Mouse (Mus musculus): ENCODE measurements at regions not wholly inside any gene's neighbourhood (a gene's known extent, or its start where the extent isn't known, plus 50 kb on each side); places are given as distances from the start of the nearest gene placed in this dataset.
"Not testable (repeated sequence)": the region's sequence is repeated elsewhere in the genome, so short reads cannot be mapped to it uniquely, and the experiment has no call there.

- H3K36me3 ChIP-seq (ENCODE audit: control insufficient read depth, insufficient read depth, low read length) = no peaks in the 10 kb centered on the region
- DNase-seq (ENCODE audit: low spot score) (no peak), ATAC-seq (ENCODE audit: insufficient number of reproducible peaks, low FRiP score, low TSS enrichment, low read depth) (no peak)
- H3K4me1 ChIP-seq (ENCODE audit: control insufficient read depth, insufficient read depth, low read length) = no peaks in the 10 kb centered on the region
- H3K9ac ChIP-seq (ENCODE audit: low read length) = no peak overlapping the region
- H3K4me2 ChIP-seq (ENCODE audit: low read depth, severe bottlenecking) = no peak overlapping the region
- WGBS = 97% methylated on average over 1 of the region's 1 CpGs
- no peaks in the 10 kb centered on the region for H3K9me3 ChIP-seq (ENCODE audit: control insufficient read depth, low read length)
- H3K4me3 ChIP-seq (ENCODE audit: low read depth, low read length) = no peak overlapping the region
- no peaks in the 10 kb centered on the region for H3K27me3 ChIP-seq (ENCODE audit: control insufficient read depth, insufficient read depth, low read length)
- no peak overlapping the region for H3K27ac ChIP-seq (replicated peaks; ENCODE audit: low read depth, low read length)
Measured at GRCm38 (mm10) chr13:7967886-7968285, 234.8 kb upstream of the Adarb2 start.

- H3K4me1 ChIP-seq (ENCODE audit: control insufficient read depth, insufficient read depth, low read length) = no peaks in the 10 kb centered on the region
- no peak overlapping the region for H3K4me2 ChIP-seq (ENCODE audit: low read depth, severe bottlenecking)
- H3K36me3 ChIP-seq (ENCODE audit: control insufficient read depth, insufficient read depth, low read length) = no peaks in the 10 kb centered on the region
- H3K4me3 ChIP-seq (ENCODE audit: low read depth, low read length) = no peak overlapping the region
- ATAC-seq (ENCODE audit: insufficient number of reproducible peaks, low FRiP score, low TSS enrichment, low read depth) (no peak), DNase-seq (ENCODE audit: low spot score) (no peak)
- H3K9ac ChIP-seq (ENCODE audit: low read length) = no peak overlapping the region
- WGBS = 66% methylated on average over 5 of the region's 5 CpGs
- H3K27me3 ChIP-seq (ENCODE audit: control insufficient read depth, insufficient read depth, low read length) = no peaks in the 10 kb centered on the region
- H3K27ac ChIP-seq (replicated peaks; ENCODE audit: low read depth, low read length) = no peak overlapping the region
- H3K9me3 ChIP-seq (ENCODE audit: control insufficient read depth, low read length) = no peaks in the 10 kb centered on the region
Measured at GRCm38 (mm10) chr13:7994198-7994597, 208.5 kb upstream of the Adarb2 start.

- ATAC-seq (ENCODE audit: insufficient number of reproducible peaks, low FRiP score, low TSS enrichment, low read depth); H3K27ac ChIP-seq (replicated peaks; ENCODE audit: low read depth, low read length); DNase-seq (ENCODE audit: low spot score); H3K4me3 ChIP-seq (ENCODE audit: low read depth, low read length); H3K36me3 ChIP-seq (ENCODE audit: control insufficient read depth, insufficient read depth, low read length); H3K9ac ChIP-seq (ENCODE audit: low read length); H3K4me1 ChIP-seq (ENCODE audit: control insufficient read depth, insufficient read depth, low read length); H3K9me3 ChIP-seq (ENCODE audit: control insufficient read depth, low read length); H3K27me3 ChIP-seq (ENCODE audit: control insufficient read depth, insufficient read depth, low read length); H3K4me2 ChIP-seq (ENCODE audit: low read depth, severe bottlenecking): not testable (repeated sequence)
- 76% methylated on average over 4 of the region's 4 CpGs for WGBS
Measured at GRCm38 (mm10) chr13:8030096-8030495, 172.6 kb upstream of the Adarb2 start.

DNA sequence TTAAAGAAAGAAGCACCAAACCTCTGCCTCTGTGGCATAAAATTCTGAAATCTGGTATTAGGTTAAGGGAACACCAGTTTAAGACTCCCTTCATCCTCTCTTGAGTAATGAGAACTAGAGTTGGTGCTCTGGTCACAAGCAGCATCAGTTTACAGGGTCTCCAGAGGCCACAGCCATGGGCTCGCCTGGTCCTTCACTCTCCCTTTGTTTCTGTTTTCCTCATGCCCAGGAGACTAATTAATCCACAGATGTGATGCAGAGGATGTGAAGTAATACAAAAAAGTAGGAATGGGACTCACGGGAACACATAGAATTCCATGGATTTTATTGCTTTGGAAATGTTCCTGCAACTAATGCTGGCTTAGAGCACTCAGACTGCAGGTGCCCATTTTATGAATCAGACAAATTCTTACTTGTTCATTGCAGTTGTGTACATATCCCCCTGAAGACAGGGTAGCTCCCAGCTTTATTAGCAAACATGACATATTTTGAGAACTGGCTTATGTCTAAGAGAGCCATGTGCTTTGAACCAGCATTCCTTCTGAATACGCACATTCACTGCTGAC, 151.7 kb upstream of the Adarb2 start:
- no peaks in the 10 kb centered on the region for H3K4me1 ChIP-seq (ENCODE audit: control insufficient read depth, insufficient read depth, low read length)
- no peak overlapping the region for H3K9ac ChIP-seq (ENCODE audit: low read length)
- no peak overlapping the region for H3K27ac ChIP-seq (replicated peaks; ENCODE audit: low read depth, low read length)
- 65% methylated on average over 3 of the region's 3 CpGs for WGBS
- H3K9me3 ChIP-seq (ENCODE audit: control insufficient read depth, low read length) = no peaks in the 10 kb centered on the region
- no peak overlapping the region for H3K4me2 ChIP-seq (ENCODE audit: low read depth, severe bottlenecking)
- no peak overlapping the region for H3K4me3 ChIP-seq (ENCODE audit: low read depth, low read length)
- ATAC-seq (ENCODE audit: insufficient number of reproducible peaks, low FRiP score, low TSS enrichment, low read depth) (no peak; the same call in 1 of the 2 replicates), DNase-seq (ENCODE audit: low spot score) (no peak)
- no peaks in the 10 kb centered on the region for H3K36me3 ChIP-seq (ENCODE audit: control insufficient read depth, insufficient read depth, low read length)
- H3K27me3 ChIP-seq (ENCODE audit: control insufficient read depth, insufficient read depth, low read length) = no peaks in the 10 kb centered on the region

GRCm38 (mm10) chr13:8056122-8056818, 146.4 kb upstream of the Adarb2 start:
- Histone ChIP-seq H3K4me1 (ENCODE audit: control insufficient read depth, insufficient read depth, low read length) (no peaks in the 10 kb centered on the region), H3K9me3 (ENCODE audit: control insufficient read depth, low read length) (no peaks in the 10 kb centered on the region), H3K27ac (replicated peaks; ENCODE audit: low read depth, low read length) (no peak overlapping the region), H3K27me3 (ENCODE audit: control insufficient read depth, insufficient read depth, low read length) (no peaks in the 10 kb centered on the region), H3K36me3 (ENCODE audit: control insufficient read depth, insufficient read depth, low read length) (no peaks in the 10 kb centered on the region), H3K9ac (ENCODE audit: low read length) (no peak overlapping the region), H3K4me2 (ENCODE audit: low read depth, severe bottlenecking) (no peak overlapping the region), H3K4me3 (ENCODE audit: low read depth, low read length) (no peak overlapping the region)
- DNase-seq (ENCODE audit: low spot score) (no peak), ATAC-seq (ENCODE audit: insufficient number of reproducible peaks, low FRiP score, low TSS enrichment, low read depth) (no peak)
- WGBS = 75% methylated on average over 4 of the region's 4 CpGs

GRCm38 (mm10) chr13:8087154-8087553, 115.5 kb upstream of the Adarb2 start:
- ATAC-seq (ENCODE audit: insufficient number of reproducible peaks, low FRiP score, low TSS enrichment, low read depth) = no peak
- 80% methylated on average over 2 of the region's 2 CpGs for WGBS
- Histone ChIP-seq H3K4me3 (ENCODE audit: low read depth, low read length) (no peak overlapping the region), H3K4me1 (ENCODE audit: control insufficient read depth, insufficient read depth, low read length) (no peaks in the 10 kb centered on the region), H3K36me3 (ENCODE audit: control insufficient read depth, insufficient read depth, low read length) (no peaks in the 10 kb centered on the region), H3K27me3 (ENCODE audit: control insufficient read depth, insufficient read depth, low read length) (no peaks in the 10 kb centered on the region), H3K4me2 (ENCODE audit: low read depth, severe bottlenecking) (no peak overlapping the region), H3K9ac (ENCODE audit: low read length) (no peak overlapping the region), H3K27ac (replicated peaks; ENCODE audit: low read depth, low read length) (no peak overlapping the region), H3K9me3 (ENCODE audit: control insufficient read depth, low read length) (no peaks in the 10 kb centered on the region)
- DNase-seq (ENCODE audit: low spot score) = no peak

DNA sequence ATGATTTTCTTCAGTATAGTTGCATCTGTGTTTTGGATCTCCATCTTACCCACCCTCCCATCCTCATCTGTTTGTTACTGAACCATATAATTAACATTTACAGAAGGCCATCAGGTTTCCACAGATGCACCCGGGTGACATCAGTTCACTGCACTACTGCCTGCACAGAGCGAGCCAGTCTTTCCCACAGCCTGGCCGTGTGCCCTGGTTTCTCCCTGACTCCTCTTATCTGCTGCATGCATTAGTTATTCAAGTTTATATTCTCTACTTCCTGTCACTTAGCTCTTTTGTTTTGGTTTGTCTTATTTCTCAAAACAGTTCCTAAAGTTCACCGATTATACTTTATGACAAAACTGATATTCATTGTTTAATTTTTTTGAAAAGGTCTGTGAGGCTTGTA, 113.1 kb upstream of the Adarb2 start:
- H3K4me3 ChIP-seq (ENCODE audit: low read depth, low read length) = no peak overlapping the region
- no peaks in the 10 kb centered on the region for H3K36me3 ChIP-seq (ENCODE audit: control insufficient read depth, insufficient read depth, low read length)
- no peak overlapping the region for H3K4me2 ChIP-seq (ENCODE audit: low read depth, severe bottlenecking)
- WGBS = 89% methylated on average over 4 of the region's 4 CpGs
- H3K4me1 ChIP-seq (ENCODE audit: control insufficient read depth, insufficient read depth, low read length) = no peaks in the 10 kb centered on the region
- H3K9me3 ChIP-seq (ENCODE audit: control insufficient read depth, low read length) = no peaks in the 10 kb centered on the region
- no peak overlapping the region for H3K27ac ChIP-seq (replicated peaks; ENCODE audit: low read depth, low read length)
- no peaks in the 10 kb centered on the region for H3K27me3 ChIP-seq (ENCODE audit: control insufficient read depth, insufficient read depth, low read length)
- ATAC-seq (ENCODE audit: insufficient number of reproducible peaks, low FRiP score, low TSS enrichment, low read depth) (no peak), DNase-seq (ENCODE audit: low spot score) (no peak)
- no peak overlapping the region for H3K9ac ChIP-seq (ENCODE audit: low read length)

- DNase-seq (ENCODE audit: low spot score) = no peak
- 39% methylated on average over 5 of the region's 5 CpGs for WGBS
- H3K4me3 ChIP-seq (ENCODE audit: low read depth, low read length) = no peak overlapping the region
- ATAC-seq (ENCODE audit: insufficient number of reproducible peaks, low FRiP score, low TSS enrichment, low read depth) = no peak
- H3K27ac ChIP-seq (replicated peaks; ENCODE audit: low read depth, low read length) = no peak overlapping the region
- no peak overlapping the region for H3K4me2 ChIP-seq (ENCODE audit: low read depth, severe bottlenecking)
- no peaks in the 10 kb centered on the region for H3K27me3 ChIP-seq (ENCODE audit: control insufficient read depth, insufficient read depth, low read length)
- H3K36me3 ChIP-seq (ENCODE audit: control insufficient read depth, insufficient read depth, low read length) = no peaks in the 10 kb centered on the region
- H3K9me3 ChIP-seq (ENCODE audit: control insufficient read depth, low read length) = no peaks in the 10 kb centered on the region
- no peaks in the 10 kb centered on the region for H3K4me1 ChIP-seq (ENCODE audit: control insufficient read depth, insufficient read depth, low read length)
- H3K9ac ChIP-seq (ENCODE audit: low read length) = no peak overlapping the region
Measured at GRCm38 (mm10) chr13:8108701-8109100, 94.0 kb upstream of the Adarb2 start.

- Histone ChIP-seq H3K4me1 (ENCODE audit: control insufficient read depth, insufficient read depth, low read length) (no peaks in the 10 kb centered on the region), H3K27ac (replicated peaks; ENCODE audit: low read depth, low read length) (no peak overlapping the region), H3K36me3 (ENCODE audit: control insufficient read depth, insufficient read depth, low read length) (no peaks in the 10 kb centered on the region), H3K27me3 (ENCODE audit: control insufficient read depth, insufficient read depth, low read length) (no peaks in the 10 kb centered on the region), H3K4me2 (ENCODE audit: low read depth, severe bottlenecking) (no peak overlapping the region), H3K4me3 (ENCODE audit: low read depth, low read length) (no peak overlapping the region), H3K9ac (ENCODE audit: low read length) (no peak overlapping the region), H3K9me3 (ENCODE audit: control insufficient read depth, low read length) (no peaks in the 10 kb centered on the region)
- WGBS = 28% methylated on average over 1 of the region's 1 CpGs
- DNase-seq (ENCODE audit: low spot score) (peak; percentile 33), ATAC-seq (ENCODE audit: insufficient number of reproducible peaks, low FRiP score, low TSS enrichment, low read depth) (peak; percentile 76)
Measured at GRCm38 (mm10) chr13:8112953-8113352, 89.7 kb upstream of the Adarb2 start.

All from limb, embryonic 11.5 days (tissue).